Mouse (Mus musculus) kidney, postnatal 25 days (tissue): ENCODE data around the gene Lyst.
A peak's percentile ranks its signal among the peaks of the same experiment; 100 is the strongest.

Source experiments
- DNase-seq, 2 experiments: peaks; one replicate each; pipeline ENCODE4 v3.0.0; 2021; ENCODE audit warnings: mixed read lengths in 2 of 2

Lyst gene

GRCm38 (mm10) chr13:13573572-13574257, 16.5 kb upstream of the Lyst start:
- peak; percentile 69 to 74 for DNase-seq

GRCm38 (mm10) chr13:13574258-13574870, 15.8 kb upstream of the Lyst start:
- no peak for DNase-seq

GRCm38 (mm10) chr13:13575106-13575505, 15.1 kb upstream of the Lyst start:
- no peak for DNase-seq

- no peak for DNase-seq
Observed at GRCm38 (mm10) chr13:13576469-13577205, 13.6 kb upstream of the Lyst start.

GRCm38 (mm10) chr13:13581988-13582387, 8.2 kb upstream of the Lyst start:
- no peak for DNase-seq

GRCm38 (mm10) chr13:13583473-13583872, 6.7 kb upstream of the Lyst start:
- no peak for DNase-seq

GRCm38 (mm10) chr13:13587653-13588184, 2.5 kb upstream of the Lyst start:
- DNase-seq: no peak

- DNase-seq: no peak
Observed at GRCm38 (mm10) chr13:13588518-13588917, 1.7 kb upstream of the Lyst start.

- no peak for DNase-seq
Observed at GRCm38 (mm10) chr13:13589032-13589431, 1.2 kb upstream of the Lyst start.

GRCm38 (mm10) chr13:13591892-13592291, 1.7 kb downstream of the Lyst start:
- no peak for DNase-seq

- no peak for DNase-seq
Observed at GRCm38 (mm10) chr13:13596424-13597044, 6.3 kb downstream of the Lyst start.

GRCm38 (mm10) chr13:13597896-13598295, 7.7 kb downstream of the Lyst start:
- no peak for DNase-seq

- DNase-seq: no peak
Observed at GRCm38 (mm10) chr13:13601407-13601806, 11.2 kb downstream of the Lyst start.

GRCm38 (mm10) chr13:13606149-13606548, 16.0 kb downstream of the Lyst start:
- DNase-seq: no peak

GRCm38 (mm10) chr13:13608311-13608710, 18.1 kb downstream of the Lyst start:
- no peak for DNase-seq

- no peak for DNase-seq
Observed at GRCm38 (mm10) chr13:13609655-13610054, 19.5 kb downstream of the Lyst start.

- peak; percentile 49 to 51 for DNase-seq
Observed at GRCm38 (mm10) chr13:13612882-13613281, 22.7 kb downstream of the Lyst start.

- no peak for DNase-seq
Observed at GRCm38 (mm10) chr13:13614235-13614634, 24.0 kb downstream of the Lyst start.

- DNase-seq: no peak
Observed at GRCm38 (mm10) chr13:13621456-13621855, 31.3 kb downstream of the Lyst start.

- no peak for DNase-seq
Observed at GRCm38 (mm10) chr13:13622565-13622964, 32.4 kb downstream of the Lyst start.

- DNase-seq: no peak
Observed at GRCm38 (mm10) chr13:13633746-13634145, 43.5 kb downstream of the Lyst start.

GRCm38 (mm10) chr13:13634706-13635105, 44.5 kb downstream of the Lyst start:
- no peak for DNase-seq

GRCm38 (mm10) chr13:13635224-13635623, 45.0 kb downstream of the Lyst start:
- DNase-seq: no peak
